Mouse (Mus musculus): ENCODE results near the gene Retn. TPM values are rescaled to one million over a fixed set of nuclear protein-coding genes. Genes with fewer than 3 reads are reported as not detected.

Retn gene
- 6.5 TPM for polyA plus RNA-seq (2014; fragmentation: Illumina TruSeq; extraction: RNeasy Lipid Tissue Mini Kit (QIAGEN cat#74804))

GRCm38 (mm10) chr8:3655526-3655925 lies at the start of gene Retn:
Retn (plus strand) TSS chr8:3655770.

GRCm38 (mm10) chr8:3621199-3621970 lies 34.2 kb upstream of the Retn start, which contains the start of the genes Xab2 and Pet100:
Xab2 (minus strand) TSS chr8:3621316.
Pet100 (plus strand) TSS chr8:3621548.

GRCm38 (mm10) chr8:3625445-3625844 lies 30.1 kb upstream of the Retn start, which contains the start of gene Pcp2:
Pcp2 (minus strand) TSS chr8:3625545.

GRCm38 (mm10) chr8:3630647-3631477 lies 24.7 kb upstream of the Retn start, which contains the start of gene Stxbp2:
Stxbp2 (plus strand) TSS chr8:3630955.

GRCm38 (mm10) chr8:3665507-3665906 lies 9.9 kb downstream of the Retn start, which contains the start of gene Mcemp1:
Mcemp1 (plus strand) TSS chr8:3665754.

GRCm38 (mm10) chr8:3671980-3672491 lies 16.5 kb downstream of the Retn start, which contains the start of gene Fcor:
Fcor (minus strand) TSS chr8:3672362.

GRCm38 (mm10) chr8:3676131-3676992 lies 20.8 kb downstream of the Retn start, which contains the start of gene Trappc5:
Trappc5 (plus strand) TSS chr8:3676299.

GRCm38 (mm10) chr8:3694121-3694520 lies 38.6 kb downstream of the Retn start, which contains the start of gene Fcer2a:
Fcer2a (minus strand) TSS chr8:3694175.

Other genes starting within 250 kb of the Retn start
- gene Pex11g, start 188.1 kb upstream of the Retn start, polyA plus RNA-seq (2014; fragmentation: Illumina TruSeq; extraction: RNeasy Lipid Tissue Mini Kit (QIAGEN cat#74804)) = 0.54 TPM
- gene Tex45, start 184.9 kb upstream of the Retn start, polyA plus RNA-seq (2014; fragmentation: Illumina TruSeq; extraction: RNeasy Lipid Tissue Mini Kit (QIAGEN cat#74804)) = not detected
- gene Zfp358, start 162.6 kb upstream of the Retn start, polyA plus RNA-seq (2014; fragmentation: Illumina TruSeq; extraction: RNeasy Lipid Tissue Mini Kit (QIAGEN cat#74804)) = 2.7 TPM
- 6.6 TPM for gene Mcoln1, start 155.3 kb upstream of the Retn start, polyA plus RNA-seq (2014; fragmentation: Illumina TruSeq; extraction: RNeasy Lipid Tissue Mini Kit (QIAGEN cat#74804))
- 4.0 TPM for gene Pnpla6, start 140.4 kb upstream of the Retn start, polyA plus RNA-seq (2014; fragmentation: Illumina TruSeq; extraction: RNeasy Lipid Tissue Mini Kit (QIAGEN cat#74804))
- gene C330021F23Rik, start 87.8 kb upstream of the Retn start, polyA plus RNA-seq (2014; fragmentation: Illumina TruSeq; extraction: RNeasy Lipid Tissue Mini Kit (QIAGEN cat#74804)) = 1.2 TPM
- gene Camsap3, start 68.5 kb upstream of the Retn start, polyA plus RNA-seq (2014; fragmentation: Illumina TruSeq; extraction: RNeasy Lipid Tissue Mini Kit (QIAGEN cat#74804)) = 0.26 TPM
- 0.48 TPM for gene Xab2, start 34.5 kb upstream of the Retn start, polyA plus RNA-seq (2014; fragmentation: Illumina TruSeq; extraction: RNeasy Lipid Tissue Mini Kit (QIAGEN cat#74804))
- gene Pet100, start 34.2 kb upstream of the Retn start, polyA plus RNA-seq (2014; fragmentation: Illumina TruSeq; extraction: RNeasy Lipid Tissue Mini Kit (QIAGEN cat#74804)) = 7.8 TPM
- not detected for gene Pcp2, start 30.2 kb upstream of the Retn start, polyA plus RNA-seq (2014; fragmentation: Illumina TruSeq; extraction: RNeasy Lipid Tissue Mini Kit (QIAGEN cat#74804))
- 8.1 TPM for gene Stxbp2, start 24.8 kb upstream of the Retn start, polyA plus RNA-seq (2014; fragmentation: Illumina TruSeq; extraction: RNeasy Lipid Tissue Mini Kit (QIAGEN cat#74804))
- 0.51 TPM for gene Mcemp1, start 10.0 kb downstream of the Retn start, polyA plus RNA-seq (2014; fragmentation: Illumina TruSeq; extraction: RNeasy Lipid Tissue Mini Kit (QIAGEN cat#74804))
- 2.0 TPM for gene Fcor, start 16.6 kb downstream of the Retn start, polyA plus RNA-seq (2014; fragmentation: Illumina TruSeq; extraction: RNeasy Lipid Tissue Mini Kit (QIAGEN cat#74804))
- gene Trappc5, start 20.5 kb downstream of the Retn start, polyA plus RNA-seq (2014; fragmentation: Illumina TruSeq; extraction: RNeasy Lipid Tissue Mini Kit (QIAGEN cat#74804)) = 9.5 TPM
- not detected for gene Fcer2a, start 38.4 kb downstream of the Retn start, polyA plus RNA-seq (2014; fragmentation: Illumina TruSeq; extraction: RNeasy Lipid Tissue Mini Kit (QIAGEN cat#74804))
- not detected for gene Clec4g, start 64.9 kb downstream of the Retn start, polyA plus RNA-seq (2014; fragmentation: Illumina TruSeq; extraction: RNeasy Lipid Tissue Mini Kit (QIAGEN cat#74804))
- gene Cd209a, start 93.2 kb downstream of the Retn start, polyA plus RNA-seq (2014; fragmentation: Illumina TruSeq; extraction: RNeasy Lipid Tissue Mini Kit (QIAGEN cat#74804)) = 10.0 TPM
- gene Cd209e, start 198.5 kb downstream of the Retn start, polyA plus RNA-seq (2014; fragmentation: Illumina TruSeq; extraction: RNeasy Lipid Tissue Mini Kit (QIAGEN cat#74804)) = 0.34 TPM
- not detected for gene Cd209d, start 222.8 kb downstream of the Retn start, polyA plus RNA-seq (2014; fragmentation: Illumina TruSeq; extraction: RNeasy Lipid Tissue Mini Kit (QIAGEN cat#74804))

Measured in ovary, adult 10 weeks (tissue).